Mouse (Mus musculus) ES-E14 (cell line): ENCODE data around the gene Ephb1.

Source experiments
- CHD2 ChIP-seq: IDR thresholded peaks from 2 replicates; pipeline ENCODE4 v1.6.1; 2014; ENCODE audit warnings: mild to moderate bottlenecking, low read depth, low read length, inconsistent platforms
- HCFC1 ChIP-seq: IDR thresholded peaks from 2 replicates; pipeline ENCODE4 v1.6.1; 2012; ENCODE audit warnings: low read length, inconsistent platforms, borderline replicate concordance; ENCODE audit not compliant: insufficient read depth
- ZC3H11A ChIP-seq: IDR thresholded peaks from 2 replicates; pipeline ENCODE4 v1.6.1; 2012; ENCODE audit warnings: low read depth, mild to moderate bottlenecking, inconsistent platforms, low read length, borderline replicate concordance
- ZNF384 ChIP-seq: IDR thresholded peaks from 2 replicates; pipeline ENCODE4 v1.6.1; 2012; ENCODE audit warnings: low read depth, low read length, inconsistent platforms

DNA sequence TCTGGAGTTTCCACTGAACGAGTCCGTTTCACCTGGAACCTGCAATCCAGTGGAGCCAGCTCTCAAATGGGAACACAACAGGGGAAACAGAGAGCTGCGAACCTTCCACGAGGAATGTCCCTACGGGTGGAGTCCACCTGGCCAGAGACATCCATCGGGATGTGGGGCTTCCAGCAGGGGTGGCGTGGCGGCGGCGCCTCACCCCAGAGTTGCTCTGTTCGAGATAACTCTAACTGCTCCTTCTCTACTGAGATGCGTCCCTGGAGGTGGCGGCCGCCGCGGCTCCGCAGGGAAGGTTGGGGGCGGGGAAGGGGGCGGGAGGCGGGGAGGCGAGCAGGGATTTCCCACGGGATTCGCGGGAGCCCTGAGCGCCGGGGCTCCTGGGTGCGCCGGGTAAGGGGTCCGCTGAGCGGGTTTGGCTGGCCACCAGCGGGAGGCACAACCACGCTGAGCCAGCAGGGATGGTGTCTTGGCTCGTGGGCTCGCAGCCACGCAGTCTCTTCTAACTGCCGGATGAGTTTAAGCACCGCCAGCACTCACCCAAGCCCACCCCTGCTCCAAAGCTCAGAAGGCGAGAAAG lies 1.3 kb downstream of the Ephb1 start:
- TF ChIP-seq HCFC1 (no peak), ZNF384 (no peak), CHD2 (no peak), ZC3H11A (no peak)
